Mouse (Mus musculus): Measurements from ENCODE around the gene Foxc2. TPM values are rescaled to one million over a fixed set of nuclear protein-coding genes. Genes with fewer than 3 reads are reported as not detected.

The Foxc2 gene
- polyA plus RNA-seq, 1 experiment from 2014 or later = 0.20 TPM

DNA sequence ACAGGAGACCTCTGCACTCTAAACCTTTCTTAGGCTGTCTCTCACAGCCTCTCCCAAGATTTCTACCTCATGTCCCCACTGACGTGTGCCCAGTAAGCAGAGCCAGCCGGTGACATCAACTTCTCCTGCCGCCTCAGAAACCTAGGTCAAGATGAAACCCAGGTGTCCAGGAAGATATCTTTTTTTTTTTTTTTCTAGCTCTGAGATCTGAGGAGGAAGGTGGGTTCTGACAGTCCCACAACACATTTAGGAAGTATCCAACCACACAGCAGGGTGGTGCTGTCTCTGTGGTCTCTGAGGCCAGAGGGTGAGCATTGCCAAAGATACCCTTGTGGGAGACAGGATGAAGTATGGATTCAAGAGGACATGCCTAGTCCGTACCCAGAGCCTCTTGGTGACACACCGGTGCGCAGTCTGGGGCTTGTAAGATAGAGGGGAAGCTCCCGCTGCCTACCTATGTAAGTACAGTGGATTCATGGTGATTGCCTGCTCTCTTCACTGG, 41.1 kb downstream of the Foxc2 start:
- Histone ChIP-seq H3K36me3 (ENCODE audit: control insufficient read depth, insufficient read depth, low read length) (no peaks in the 10 kb centered on the region), H3K9ac (ENCODE audit: low read depth, low read length) (no peak overlapping the region), H3K27ac (ENCODE audit: low read length) (no peak overlapping the region), H3K9me3 (ENCODE audit: control insufficient read depth, low read length) (no peaks in the 10 kb centered on the region), H3K27me3 (replicated peaks; ENCODE audit: control insufficient read depth, insufficient read depth, low read length) (0 out of 2 replicates have a peak, but pooled peaks cover 2% of the 10 kb centered on the region), H3K4me3 (ENCODE audit: low read length) (no peak overlapping the region), H3K4me1 (ENCODE audit: control insufficient read depth, insufficient read depth, low read length) (peaks cover 3% of the 10 kb centered on the region; the same call in 1 of the 2 replicates), H3K4me2 (ENCODE audit: low read depth, low read length) (no peak overlapping the region)
- no peak for ATAC-seq
- WGBS = 90% methylated on average over 7 of the region's 7 CpGs

DNA sequence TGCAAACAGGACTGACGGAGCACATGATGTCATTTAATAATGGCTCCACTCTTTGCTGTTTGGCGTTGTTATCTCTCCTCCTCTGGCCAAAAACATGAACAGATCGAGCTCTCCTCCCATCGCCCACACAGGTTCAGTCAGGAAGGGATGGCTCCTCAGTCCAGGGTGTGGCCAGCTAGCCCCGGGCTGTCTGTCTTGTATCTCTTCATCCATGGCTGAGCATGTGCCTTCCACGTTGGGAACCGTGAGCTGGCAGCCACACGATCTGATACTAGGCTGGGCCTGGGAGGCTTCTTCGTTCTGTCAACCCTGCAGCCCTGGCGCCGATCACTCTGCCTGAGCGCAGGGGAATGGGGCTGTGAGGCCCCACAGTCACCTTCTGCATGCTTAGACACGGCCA, 42.8 kb downstream of the Foxc2 start:
- 70% methylated on average over 13 of the region's 13 CpGs for WGBS
- ATAC-seq = no peak
- H3K27ac ChIP-seq (ENCODE audit: low read length) = no peak overlapping the region
- H3K4me1 ChIP-seq (ENCODE audit: control insufficient read depth, insufficient read depth, low read length) = peaks cover 4% of the 10 kb centered on the region; the same call in 1 of the 2 replicates
- H3K4me3 ChIP-seq (ENCODE audit: low read length) = no peak overlapping the region
- no peak overlapping the region for H3K9ac ChIP-seq (ENCODE audit: low read depth, low read length)
- H3K36me3 ChIP-seq (ENCODE audit: control insufficient read depth, insufficient read depth, low read length) = no peaks in the 10 kb centered on the region
- no peaks in the 10 kb centered on the region for H3K27me3 ChIP-seq (replicated peaks; ENCODE audit: control insufficient read depth, insufficient read depth, low read length)
- no peak overlapping the region for H3K4me2 ChIP-seq (ENCODE audit: low read depth, low read length)
- H3K9me3 ChIP-seq (ENCODE audit: control insufficient read depth, low read length) = no peaks in the 10 kb centered on the region

DNA sequence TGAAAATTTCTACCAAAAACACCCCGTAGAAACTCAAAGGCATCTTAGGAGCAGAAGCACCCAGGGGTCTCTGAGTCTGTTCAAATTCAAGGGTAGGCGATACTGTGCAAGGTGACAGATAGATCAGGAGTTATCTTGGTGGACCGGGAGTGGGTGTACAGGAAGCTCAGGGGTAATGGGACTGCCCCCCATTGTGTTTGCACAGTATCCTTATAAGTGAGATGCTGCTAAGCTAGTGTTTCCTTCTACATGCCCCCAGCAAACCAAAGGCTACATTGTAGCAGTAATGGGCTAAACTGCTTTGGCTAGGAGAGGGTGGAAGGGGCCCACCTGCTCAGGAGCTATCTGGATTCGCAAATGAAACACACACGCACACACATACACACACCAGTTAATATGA, 45.5 kb downstream of the Foxc2 start:
- H3K27me3 ChIP-seq (replicated peaks; ENCODE audit: control insufficient read depth, insufficient read depth, low read length) = no peaks in the 10 kb centered on the region
- no peak overlapping the region for H3K4me2 ChIP-seq (ENCODE audit: low read depth, low read length)
- WGBS = 90% methylated on average over 5 of the region's 5 CpGs
- H3K9ac ChIP-seq (ENCODE audit: low read depth, low read length) = no peak overlapping the region
- no peaks in the 10 kb centered on the region for H3K9me3 ChIP-seq (ENCODE audit: control insufficient read depth, low read length)
- peaks cover 9% of the 10 kb centered on the region; the same call in 1 of the 2 replicates for H3K4me1 ChIP-seq (ENCODE audit: control insufficient read depth, insufficient read depth, low read length)
- no peak overlapping the region for H3K27ac ChIP-seq (ENCODE audit: low read length)
- H3K4me3 ChIP-seq (ENCODE audit: low read length) = no peak overlapping the region
- H3K36me3 ChIP-seq (ENCODE audit: control insufficient read depth, insufficient read depth, low read length) = no peaks in the 10 kb centered on the region
- no peak for ATAC-seq

DNA sequence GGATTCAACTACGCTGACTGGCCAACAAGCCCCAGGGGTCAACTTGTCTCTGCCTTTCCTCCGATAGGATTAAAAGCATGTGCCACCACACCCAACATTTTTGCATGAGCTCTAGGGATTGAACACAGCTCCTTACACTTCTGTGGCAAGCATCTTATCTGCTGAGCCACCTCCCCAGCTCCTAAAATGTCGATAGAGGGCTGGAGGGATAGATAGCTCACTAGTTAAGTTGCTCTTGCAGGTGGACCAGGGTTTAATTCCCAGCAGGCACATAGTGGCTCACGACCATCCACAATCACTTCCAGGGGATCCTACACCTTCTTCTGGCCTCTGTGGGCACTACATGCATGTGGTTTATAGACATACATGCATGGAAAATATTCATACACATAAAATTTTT, 46.4 kb downstream of the Foxc2 start:
- 72% methylated on average over 4 of the region's 4 CpGs for WGBS
- no peaks in the 10 kb centered on the region for H3K27me3 ChIP-seq (replicated peaks; ENCODE audit: control insufficient read depth, insufficient read depth, low read length)
- no peak for ATAC-seq
- no peak overlapping the region for H3K9ac ChIP-seq (ENCODE audit: low read depth, low read length)
- H3K4me1 ChIP-seq (ENCODE audit: control insufficient read depth, insufficient read depth, low read length) = peaks cover 9% of the 10 kb centered on the region; the same call in 1 of the 2 replicates
- H3K4me3 ChIP-seq (ENCODE audit: low read length) = no peak overlapping the region
- no peaks in the 10 kb centered on the region for H3K36me3 ChIP-seq (ENCODE audit: control insufficient read depth, insufficient read depth, low read length)
- no peaks in the 10 kb centered on the region for H3K9me3 ChIP-seq (ENCODE audit: control insufficient read depth, low read length)
- no peak overlapping the region for H3K4me2 ChIP-seq (ENCODE audit: low read depth, low read length)
- H3K27ac ChIP-seq (ENCODE audit: low read length) = no peak overlapping the region

GRCm38 (mm10) chr8:121162906-121163695, 47.1 kb downstream of the Foxc2 start:
- Histone ChIP-seq H3K4me3 (ENCODE audit: low read length) (no peak overlapping the region), H3K4me1 (ENCODE audit: control insufficient read depth, insufficient read depth, low read length) (peaks cover 9% of the 10 kb centered on the region; the same call in 1 of the 2 replicates), H3K27ac (ENCODE audit: low read length) (no peak overlapping the region), H3K36me3 (ENCODE audit: control insufficient read depth, insufficient read depth, low read length) (no peaks in the 10 kb centered on the region), H3K27me3 (replicated peaks; ENCODE audit: control insufficient read depth, insufficient read depth, low read length) (no peaks in the 10 kb centered on the region), H3K4me2 (ENCODE audit: low read depth, low read length) (no peak overlapping the region), H3K9me3 (ENCODE audit: control insufficient read depth, low read length) (no peaks in the 10 kb centered on the region), H3K9ac (ENCODE audit: low read depth, low read length) (no peak overlapping the region)
- WGBS = 63% methylated on average over 11 of the region's 11 CpGs
- no peak for ATAC-seq

GRCm38 (mm10) chr8:121164017-121164469, 48.1 kb downstream of the Foxc2 start:
- Histone ChIP-seq H3K9ac (ENCODE audit: low read depth, low read length) (no peak overlapping the region), H3K27ac (ENCODE audit: low read length) (no peak overlapping the region), H3K9me3 (ENCODE audit: control insufficient read depth, low read length) (no peaks in the 10 kb centered on the region), H3K27me3 (replicated peaks; ENCODE audit: control insufficient read depth, insufficient read depth, low read length) (no peaks in the 10 kb centered on the region), H3K4me2 (ENCODE audit: low read depth, low read length) (no peak overlapping the region), H3K4me3 (ENCODE audit: low read length) (no peak overlapping the region), H3K4me1 (ENCODE audit: control insufficient read depth, insufficient read depth, low read length) (peaks cover 9% of the 10 kb centered on the region; the same call in 1 of the 2 replicates), H3K36me3 (ENCODE audit: control insufficient read depth, insufficient read depth, low read length) (no peaks in the 10 kb centered on the region)
- WGBS = 50% methylated on average over 8 of the region's 8 CpGs
- peak; percentile 55; the same call in 1 of the 2 replicates for ATAC-seq

DNA sequence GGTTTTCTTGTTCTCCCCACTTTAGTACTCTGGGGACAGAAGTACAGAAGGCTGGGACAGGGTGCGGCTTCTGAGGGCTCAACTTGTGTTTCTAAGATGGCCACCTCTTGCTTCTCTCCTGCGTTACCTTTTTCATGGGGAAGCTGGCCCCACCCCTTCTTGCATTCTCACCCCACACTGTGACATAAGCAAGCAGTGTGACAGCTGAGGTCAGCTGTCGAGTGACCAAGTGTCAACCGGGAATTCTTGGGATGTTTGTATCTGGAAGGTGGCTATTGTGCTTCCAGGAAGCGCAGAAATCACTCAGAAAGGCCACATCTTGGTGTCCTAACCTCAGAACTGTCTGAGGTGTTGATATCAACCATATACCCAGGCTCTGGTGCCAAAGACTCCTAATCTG, 52.1 kb downstream of the Foxc2 start:
- Histone ChIP-seq H3K9ac (ENCODE audit: low read depth, low read length) (no peak overlapping the region), H3K27me3 (replicated peaks; ENCODE audit: control insufficient read depth, insufficient read depth, low read length) (no peaks in the 10 kb centered on the region), H3K4me2 (ENCODE audit: low read depth, low read length) (no peak overlapping the region), H3K9me3 (ENCODE audit: control insufficient read depth, low read length) (no peaks in the 10 kb centered on the region), H3K36me3 (ENCODE audit: control insufficient read depth, insufficient read depth, low read length) (no peaks in the 10 kb centered on the region), H3K4me1 (ENCODE audit: control insufficient read depth, insufficient read depth, low read length) (peaks cover 13% of the 10 kb centered on the region; the same call in 1 of the 2 replicates), H3K27ac (ENCODE audit: low read length) (no peak overlapping the region), H3K4me3 (ENCODE audit: low read length) (no peak overlapping the region)
- WGBS = 63% methylated on average over 5 of the region's 5 CpGs
- ATAC-seq = no peak

Small RNA genes lying within 50 kb of the gene (microRNA-seq; reads per million reads assigned to microRNA genes)
- gene Gm27530 = not detected

Other genes starting within 250 kb of the Foxc2 start
- gene Foxf1, start 31.8 kb upstream of the Foxc2 start, polyA plus RNA-seq (2015; fragmentation: Nextera tagmentation; extraction: Ambion mirVana) = 86.9 and 88.3 TPM in 2 replicates
- gene Mthfsd, start 7.8 kb upstream of the Foxc2 start, polyA plus RNA-seq (2015; fragmentation: Nextera tagmentation; extraction: Ambion mirVana) = 48.9 TPM in 2 replicates
- 5.2 and 5.8 TPM in 2 replicates for gene Foxl1, start 11.8 kb downstream of the Foxc2 start, polyA plus RNA-seq (2015; fragmentation: Nextera tagmentation; extraction: Ambion mirVana)

Data from intestine, embryonic 16.5 days (tissue).